Mouse (Mus musculus) brain, embryonic 14.5 days (tissue): ENCODE results near the gene Ankrd22. TPM values are rescaled to one million over a fixed set of nuclear protein-coding genes. Genes with fewer than 3 reads are reported as not detected.
"Not testable (repeated sequence)": the region's sequence is repeated elsewhere in the genome, so short reads cannot be mapped to it uniquely, and the experiment has no call there.

ENCODE experiments used
- DNase-seq: peaks from one replicate; pipeline ENCODE4 v3.0.0-alpha.2; 2011; ENCODE audit warnings: low read depth
- CTCF ChIP-seq: fragments of 200-500 bp; IDR thresholded peaks from 2 replicates; pipeline ENCODE4 v1.5.1; 2012; ENCODE audit warnings: inconsistent platforms, mild to moderate bottlenecking, moderate library complexity, borderline replicate concordance; ENCODE audit not compliant: insufficient read depth, insufficient read length; ENCODE audit errors: extremely low read depth
- POLR2A ChIP-seq: fragments of 200-500 bp; IDR thresholded peaks from 2 replicates; pipeline ENCODE4 v1.6.1; 2012; ENCODE audit warnings: mild to moderate bottlenecking, inconsistent platforms, borderline replicate concordance; ENCODE audit not compliant: poor library complexity, insufficient read depth, insufficient read length, severe bottlenecking; ENCODE audit errors: extremely low read depth
- polyA plus RNA-seq: library from polyadenylated mRNA; depleted of rRNA; stranded (reverse); fragments of >200 nt; gene quantifications from 2 replicates; pipeline ENCODE4 v1.2.3, GENCODE M21; 2012; rRNA removed

Gene Ankrd22
- polyA plus RNA-seq: 0.16 and 0.24 TPM in 2 replicates

DNA sequence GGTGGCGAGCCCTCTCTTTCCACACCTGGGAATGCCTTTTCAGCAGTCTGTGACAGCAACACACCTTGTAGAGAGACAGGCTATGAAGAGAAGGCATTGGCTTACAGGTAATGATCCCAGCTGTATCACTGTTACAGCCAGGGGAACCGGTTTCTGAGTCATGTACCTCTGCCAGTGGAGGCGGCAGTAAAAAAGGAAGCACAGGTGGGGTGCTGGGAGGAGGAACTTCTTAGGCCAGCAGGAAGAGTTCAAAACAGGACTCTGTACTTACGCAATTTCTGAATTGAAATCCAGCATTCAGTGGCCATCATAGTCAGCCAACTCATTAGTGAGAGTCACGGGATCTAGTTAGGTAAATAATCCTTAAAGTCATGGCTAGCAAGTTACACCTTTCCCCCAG lies at the start of gene Ankrd22:
Ankrd22 (minus strand) TSS at position 163 of the 400 bp plus-strand sequence.
- no peak for DNase-seq

DNA sequence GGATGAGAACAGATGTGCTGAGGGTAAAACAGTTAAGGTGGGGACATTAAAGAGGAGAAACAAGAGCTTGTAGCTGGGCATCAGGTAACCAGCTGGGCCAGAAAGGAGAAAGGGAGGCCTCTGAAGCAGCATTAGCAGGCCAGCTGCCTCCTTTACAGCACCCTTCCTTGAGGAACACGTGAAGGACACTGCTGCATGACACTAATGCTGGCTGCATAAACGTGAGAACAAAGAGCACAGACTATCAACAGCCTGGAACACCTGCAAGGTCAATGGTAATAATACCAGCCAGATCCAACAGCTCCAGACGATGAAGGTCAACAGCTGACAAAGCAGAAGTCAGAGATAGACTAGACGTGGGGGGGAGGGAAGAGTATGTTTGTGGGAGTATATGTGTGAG lies 48.3 kb upstream of the Ankrd22 start:
- TF ChIP-seq CTCF (no peak), POLR2A (no peak)
- DNase-seq: no peak

More for the DNA sequence above, at the start of gene Ankrd22:
- TF ChIP-seq CTCF (no peak), POLR2A (no peak)

DNA sequence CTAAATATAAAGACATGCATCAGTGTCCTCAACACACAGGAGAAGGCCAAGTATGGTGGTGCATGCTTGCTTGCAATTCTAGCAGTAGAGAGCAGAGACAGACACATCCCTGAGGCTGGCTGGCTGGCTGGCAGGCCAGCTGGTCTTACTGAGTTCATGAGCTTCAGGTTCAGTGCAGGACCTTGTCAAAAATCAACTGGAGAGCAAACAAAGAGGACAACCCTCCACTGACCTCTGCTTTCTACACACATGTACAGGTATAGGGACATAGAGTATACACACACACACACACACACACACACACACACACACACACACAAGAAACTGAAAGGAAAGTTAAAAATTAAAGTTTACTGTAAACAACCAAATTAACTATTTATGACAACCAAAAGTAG lies 47.4 kb upstream of the Ankrd22 start:
- no peak for DNase-seq
- no peak for TF ChIP-seq CTCF
- TF ChIP-seq POLR2A: no peak

DNA sequence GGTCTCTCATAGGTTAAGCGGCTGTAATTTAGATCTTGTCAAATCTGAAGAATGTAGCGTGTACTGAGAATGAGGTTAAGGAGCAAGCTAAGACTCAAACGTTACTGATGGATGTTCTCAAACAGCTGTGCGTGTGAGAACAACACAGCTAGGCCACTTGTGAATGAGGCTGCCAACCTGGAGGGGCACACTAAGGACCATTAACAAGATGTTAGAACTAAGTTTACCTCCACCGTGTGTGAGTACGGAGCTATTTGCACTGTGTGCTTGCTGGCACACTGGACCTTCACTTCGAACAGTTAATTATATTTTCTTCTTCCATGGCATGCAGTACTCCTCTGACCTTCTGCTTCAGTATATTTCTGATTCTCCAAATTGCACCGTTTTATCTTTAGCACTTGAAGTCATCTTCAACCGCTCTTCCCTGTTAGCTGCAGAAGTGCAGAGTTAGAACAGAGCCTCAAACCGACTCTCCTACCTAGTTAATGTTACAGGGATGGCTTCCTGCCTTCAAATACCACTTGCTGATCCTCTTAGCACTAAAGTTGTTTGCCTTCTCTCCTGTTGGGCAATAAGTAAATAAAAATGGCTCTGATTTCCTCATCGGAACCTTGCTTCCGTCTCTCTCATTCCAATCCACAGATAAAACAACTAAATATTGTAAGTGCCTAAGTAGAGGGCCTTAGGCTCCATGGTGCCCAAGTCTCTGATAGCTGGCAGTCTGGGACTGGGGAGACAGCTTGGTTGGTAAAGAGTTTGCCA lies 46.8 kb upstream of the Ankrd22 start:
- no peak for DNase-seq
- TF ChIP-seq POLR2A (no peak), CTCF (no peak)

DNA sequence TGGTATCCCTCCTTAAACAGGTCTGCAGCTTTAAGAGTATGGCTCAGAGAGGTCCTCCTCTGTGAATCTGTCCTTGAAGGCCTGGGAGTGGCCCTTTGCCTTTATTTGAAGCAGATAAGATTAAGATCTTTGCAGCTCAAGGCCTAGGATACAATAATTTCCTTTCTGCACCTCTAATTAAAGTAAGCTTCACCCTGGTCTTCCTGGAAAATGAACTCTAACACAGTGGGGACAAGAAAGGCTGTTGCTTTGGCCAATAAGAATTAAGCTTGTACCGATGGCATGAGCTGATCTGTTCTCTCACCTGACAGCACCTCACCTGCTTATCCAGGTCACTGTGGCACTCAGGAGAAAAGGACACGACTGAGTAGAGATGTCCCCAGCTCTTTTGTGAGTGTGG lies 45.0 kb upstream of the Ankrd22 start:
- no peak for DNase-seq
- TF ChIP-seq CTCF (no peak), POLR2A (no peak)

DNA sequence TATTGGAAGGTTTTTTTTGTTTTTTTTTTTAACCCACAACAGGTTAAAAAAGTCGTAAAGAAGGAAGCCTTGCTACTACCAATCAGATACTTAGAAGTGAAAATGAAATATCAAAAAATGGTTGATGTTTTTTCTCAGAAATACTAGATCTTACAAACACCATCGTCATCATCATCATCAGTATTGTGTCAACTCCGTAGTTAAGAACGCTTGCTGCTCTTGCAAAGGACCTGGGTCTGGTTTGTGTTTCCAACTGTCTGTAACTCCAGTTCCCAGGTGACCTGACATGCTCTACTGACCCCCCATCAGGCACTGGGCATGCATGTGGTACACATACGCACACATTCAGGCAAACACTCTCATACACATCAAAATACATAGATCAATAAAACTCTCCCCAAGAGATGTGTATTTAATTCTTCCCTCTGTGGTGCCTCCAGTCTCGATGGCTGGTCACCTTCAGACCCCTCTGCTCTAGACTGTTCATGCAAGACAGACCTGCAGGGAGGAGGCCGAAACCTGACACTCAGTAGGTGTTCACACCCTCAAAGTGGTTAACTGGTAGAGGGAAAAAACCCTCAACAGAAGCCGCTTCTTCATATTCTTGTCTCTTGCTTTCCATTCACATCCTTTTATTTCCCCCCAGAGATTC lies 44.2 kb upstream of the Ankrd22 start:
- no peak for DNase-seq
- TF ChIP-seq POLR2A (no peak), CTCF (no peak)

DNA sequence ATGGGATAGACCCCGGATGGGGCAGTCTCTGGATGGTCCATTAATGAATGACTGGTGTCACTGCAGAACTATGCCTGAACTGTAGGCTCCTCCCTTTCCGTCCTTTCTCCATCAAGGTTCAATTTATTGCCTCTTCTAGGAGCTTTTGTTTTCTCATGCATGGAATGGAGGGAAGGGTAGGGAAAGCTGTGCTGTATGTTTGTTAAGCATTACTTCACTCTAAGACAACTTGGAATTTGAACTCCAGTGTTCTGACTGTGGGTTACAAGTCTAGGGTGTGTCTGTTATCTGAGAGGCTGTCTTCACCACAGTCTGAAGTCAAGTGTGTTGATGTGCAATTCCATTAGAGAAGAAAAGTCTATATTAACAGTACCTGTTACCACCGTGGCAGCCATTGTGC lies 43.2 kb upstream of the Ankrd22 start:
- no peak for DNase-seq
- TF ChIP-seq CTCF (no peak), POLR2A (no peak)

DNA sequence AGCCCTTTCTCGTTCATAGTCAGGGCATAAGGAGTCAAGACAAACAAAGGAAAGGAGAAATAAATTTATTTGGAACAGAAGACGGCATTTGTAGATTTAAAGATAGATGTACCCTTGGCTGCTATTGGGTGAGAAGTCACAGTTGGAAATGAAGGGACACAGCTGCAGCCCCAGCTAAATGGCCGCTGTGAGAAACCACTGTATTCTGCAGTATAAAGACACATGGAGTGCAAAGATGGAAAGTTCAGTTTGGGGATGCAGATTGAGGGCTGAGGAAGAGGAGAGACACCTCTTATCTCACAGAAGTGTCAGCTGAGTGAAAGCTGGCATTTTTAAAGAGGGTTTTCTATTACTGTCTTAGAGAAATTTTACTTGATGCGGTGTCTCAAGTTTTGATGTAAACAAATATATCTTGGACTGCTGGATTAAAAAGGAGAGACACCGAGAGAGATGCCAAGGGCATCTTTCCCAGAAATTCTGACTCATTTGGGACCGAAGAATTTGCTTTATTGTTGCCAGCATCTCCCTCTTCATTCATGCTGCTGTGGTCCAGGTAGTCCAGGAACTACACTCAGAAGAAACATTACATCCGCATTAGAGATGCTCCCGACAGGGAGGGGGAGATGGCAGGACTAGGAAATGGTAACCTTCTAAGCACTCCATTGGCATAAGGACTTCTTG lies 41.0 kb upstream of the Ankrd22 start:
- TF ChIP-seq POLR2A (no peak), CTCF (no peak)
- no peak for DNase-seq

DNA sequence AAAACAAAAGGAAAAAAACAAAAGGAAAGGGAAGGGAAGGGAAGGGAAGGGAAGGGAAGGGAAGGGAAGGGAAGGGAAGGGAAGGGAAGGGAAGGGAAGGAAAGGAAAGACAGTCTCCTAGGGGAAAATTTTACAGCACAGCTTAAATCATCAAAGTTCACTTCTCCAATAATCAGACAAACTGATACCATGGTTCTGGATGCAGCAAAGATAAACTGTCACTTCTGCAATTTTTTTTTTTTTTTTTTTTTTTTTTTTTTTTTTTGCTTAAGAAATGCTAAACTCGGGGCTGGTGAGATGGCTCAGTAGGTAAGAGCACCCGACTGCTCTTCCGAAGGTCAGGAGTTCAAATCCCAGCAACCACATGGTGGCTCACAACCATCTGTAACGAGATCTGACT lies 40.3 kb upstream of the Ankrd22 start:
- not testable (repeated sequence) for DNase-seq

DNA sequence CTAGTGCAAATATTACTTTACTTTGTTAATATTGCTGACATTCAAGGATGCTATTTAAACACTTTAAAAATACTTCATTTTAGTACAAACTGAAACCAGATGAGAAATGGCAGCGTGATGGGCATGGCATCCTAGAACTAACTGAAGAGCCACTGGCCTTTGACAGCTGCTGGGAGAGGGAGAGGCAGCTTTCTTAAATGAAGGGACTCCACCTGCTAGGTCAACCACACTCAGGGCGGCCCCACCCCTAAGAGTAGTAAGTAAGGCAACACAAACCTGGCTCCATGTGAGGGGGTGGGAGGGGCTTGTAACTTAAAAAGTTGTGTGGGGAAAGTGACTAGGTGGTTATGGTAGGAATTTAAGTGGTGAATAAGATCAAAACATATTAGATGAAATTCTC lies 36.8 kb upstream of the Ankrd22 start:
- DNase-seq: no peak
- TF ChIP-seq CTCF: no peak
- no peak for TF ChIP-seq POLR2A

DNA sequence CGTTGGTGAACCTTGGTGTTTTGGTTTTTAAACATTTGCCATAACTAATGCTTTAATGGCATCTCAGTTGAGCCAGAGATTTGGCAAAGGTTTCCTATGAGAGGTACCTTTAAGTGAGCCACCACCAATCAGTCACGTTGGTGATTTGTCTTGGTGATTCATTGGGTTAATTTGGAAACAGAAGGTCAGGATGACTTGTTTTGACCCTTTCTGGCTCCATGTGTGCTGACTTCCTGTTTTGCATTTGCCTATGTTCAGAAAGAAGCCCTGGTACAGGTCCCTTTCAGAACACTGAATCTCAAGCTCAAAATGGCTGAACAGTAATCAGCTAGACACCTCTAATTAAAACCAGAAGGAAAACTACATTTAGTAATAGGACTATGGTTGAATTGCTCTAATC lies 33.6 kb upstream of the Ankrd22 start:
- TF ChIP-seq CTCF: no peak
- DNase-seq: no peak

DNA sequence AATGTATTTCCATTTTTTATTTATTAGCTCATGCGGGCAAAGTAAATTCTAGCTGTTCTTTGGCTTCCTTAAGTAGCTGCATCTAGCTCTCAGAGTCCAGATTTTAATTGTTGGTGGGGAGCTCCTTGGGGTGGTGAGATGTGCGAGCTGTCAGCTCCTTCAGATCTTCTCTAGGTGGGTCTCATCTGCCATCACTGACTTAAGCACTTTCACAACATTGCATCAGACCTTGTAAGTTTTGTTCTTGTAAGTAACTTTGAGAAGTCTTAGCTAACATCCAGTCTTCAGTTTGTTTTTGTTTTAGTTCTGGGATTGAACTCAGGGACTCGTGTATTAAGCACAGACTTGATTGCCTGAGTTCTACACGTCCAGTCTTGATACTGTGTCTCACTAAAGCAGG lies 33.0 kb upstream of the Ankrd22 start:
- TF ChIP-seq CTCF (no peak), POLR2A (no peak)
- no peak for DNase-seq

DNA sequence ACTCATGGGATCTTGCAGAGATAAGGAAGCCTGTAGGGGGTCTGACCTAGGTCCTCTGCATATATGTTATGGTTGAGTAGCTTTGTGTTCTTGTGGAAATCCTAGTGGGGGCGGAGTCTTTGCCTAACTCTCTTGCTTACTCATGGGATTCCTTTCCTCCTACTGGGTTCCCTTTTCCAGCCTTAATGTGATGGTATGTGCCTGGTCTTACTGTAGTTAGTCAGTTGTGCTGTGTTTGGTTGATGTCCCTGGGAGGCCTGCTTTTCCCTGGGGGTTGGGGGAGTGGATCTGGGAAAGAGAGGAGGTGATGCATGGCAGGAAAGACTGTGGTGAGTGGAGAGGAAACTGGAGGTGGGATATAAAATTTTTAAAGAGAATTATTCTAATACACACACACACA lies 32.2 kb upstream of the Ankrd22 start:
- no peak for DNase-seq
- TF ChIP-seq CTCF (no peak), POLR2A (no peak)
